Mouse (Mus musculus) kidney, adult 18-20 months (tissue): ENCODE data around the gene Klc1.

Source experiments
- DNase-seq: peaks from one replicate; pipeline ENCODE4 v3.0.0; 2021

Gene Klc1

GRCm38 (mm10) chr12:111774845-111775244, 16.2 kb downstream of the Klc1 start:
- DNase-seq, result no peak

GRCm38 (mm10) chr12:111777919-111778318, 19.3 kb downstream of the Klc1 start:
- DNase-seq, result no peak

- no peak for DNase-seq
Observed at GRCm38 (mm10) chr12:111779544-111779943, 20.9 kb downstream of the Klc1 start.

GRCm38 (mm10) chr12:111785174-111785573, 26.5 kb downstream of the Klc1 start:
- no peak for DNase-seq

GRCm38 (mm10) chr12:111787015-111787414, 28.4 kb downstream of the Klc1 start:
- no peak for DNase-seq

- peak; percentile 61 for DNase-seq
Observed at GRCm38 (mm10) chr12:111790090-111790489, 31.4 kb downstream of the Klc1 start.

- no peak for DNase-seq
Observed at GRCm38 (mm10) chr12:111790631-111791030, 32.0 kb downstream of the Klc1 start.

- DNase-seq, result no peak
Observed at GRCm38 (mm10) chr12:111791474-111792104, 32.9 kb downstream of the Klc1 start.

- DNase-seq, result peak; percentile 79
Observed at GRCm38 (mm10) chr12:111794102-111794501, 35.5 kb downstream of the Klc1 start.

GRCm38 (mm10) chr12:111794526-111795179, 36.0 kb downstream of the Klc1 start:
- no peak for DNase-seq

GRCm38 (mm10) chr12:111795180-111795895, 36.7 kb downstream of the Klc1 start:
- DNase-seq, result peak; percentile 64

GRCm38 (mm10) chr12:111797251-111797650, 38.6 kb downstream of the Klc1 start:
- no peak for DNase-seq

GRCm38 (mm10) chr12:111798493-111798892, 39.8 kb downstream of the Klc1 start:
- DNase-seq, result no peak

- peak; percentile 47 for DNase-seq
Observed at GRCm38 (mm10) chr12:111800459-111801183, 42.0 kb downstream of the Klc1 start.

GRCm38 (mm10) chr12:111803538-111803937, 44.9 kb downstream of the Klc1 start:
- DNase-seq, result no peak

GRCm38 (mm10) chr12:111808775-111809174, 50.1 kb downstream of the Klc1 start:
- no peak for DNase-seq

GRCm38 (mm10) chr12:111809762-111810161, 51.1 kb downstream of the Klc1 start:
- DNase-seq, result peak; percentile 76

GRCm38 (mm10) chr12:111812075-111812474, 53.4 kb downstream of the Klc1 start:
- DNase-seq, result no peak

- DNase-seq, result no peak
Observed at GRCm38 (mm10) chr12:111812611-111813010, 54.0 kb downstream of the Klc1 start.

- no peak for DNase-seq
Observed at GRCm38 (mm10) chr12:111813111-111813765, 54.6 kb downstream of the Klc1 start.

- DNase-seq, result peak; percentile 95
Observed at GRCm38 (mm10) chr12:111813766-111814617, 55.3 kb downstream of the Klc1 start, which contains the start of the genes Xrcc3 and Zfyve21. Xrcc3 (minus strand) TSS chr12:111813873. Zfyve21 (plus strand) TSS chr12:111814170.
